Mouse (Mus musculus): ENCODE results near the gene Vmn1r45. TPM values are rescaled to one million over a fixed set of nuclear protein-coding genes. Genes with fewer than 3 reads are reported as not detected.
"Not testable (repeated sequence)": the region's sequence is repeated elsewhere in the genome, so short reads cannot be mapped to it uniquely, and the experiment has no call there.

Vmn1r45 gene
- total RNA-seq (2015) = not detected in 2 replicates
- not detected in 2 replicates for total RNA-seq (2017)

- ATAC-seq (replicated peaks; ENCODE audit: poor library complexity) = not testable (repeated sequence)
These were observed at the start of gene Vmn1r45 for GRCm38 (mm10) chr6:89940498-89940897. TSS of gene Vmn1r45 (minus strand) at chr6:89940598.

GRCm38 (mm10) chr6:89985989-89986388 is 45.6 kb upstream of the Vmn1r45 start:
- ATAC-seq (replicated peaks; ENCODE audit: poor library complexity) = no peak

GRCm38 (mm10) chr6:89969013-89969412 is 28.6 kb upstream of the Vmn1r45 start, which contains the start of gene Vmn1r46:
TSS of gene Vmn1r46 (plus strand) at chr6:89969313.
- ATAC-seq (replicated peaks; ENCODE audit: poor library complexity) = no peak

- no peak for ATAC-seq (replicated peaks; ENCODE audit: poor library complexity)
These were observed 25.9 kb upstream of the Vmn1r45 start for GRCm38 (mm10) chr6:89966341-89966740.

- ATAC-seq (replicated peaks; ENCODE audit: poor library complexity) = no peak
These were observed 13.2 kb upstream of the Vmn1r45 start for GRCm38 (mm10) chr6:89953556-89953955.

- no peak for ATAC-seq (replicated peaks; ENCODE audit: poor library complexity)
These were observed 528 bp upstream of the Vmn1r45 start for GRCm38 (mm10) chr6:89940926-89941325.

GRCm38 (mm10) chr6:89883812-89884211 is 56.6 kb downstream of the Vmn1r45 start:
- no peak for ATAC-seq (replicated peaks; ENCODE audit: poor library complexity)

GRCm38 (mm10) chr6:89883360-89883759 is 57.0 kb downstream of the Vmn1r45 start, which contains the start of gene Vmn1r44:
TSS of gene Vmn1r44 (plus strand) at chr6:89883660.
- ATAC-seq (replicated peaks; ENCODE audit: poor library complexity) = no peak

Other genes with a start within 250 kb of the Vmn1r45 start
- gene Vmn1r40, start 233.1 kb downstream of the Vmn1r45 start, total RNA-seq (2015) = not detected in 2 replicates
- gene Vmn1r40, start 233.1 kb downstream of the Vmn1r45 start, total RNA-seq (2017) = not detected in 2 replicates
- gene Vmn1r41, start 199.8 kb downstream of the Vmn1r45 start, total RNA-seq (2015) = not detected in 2 replicates
- gene Vmn1r41, start 199.8 kb downstream of the Vmn1r45 start, total RNA-seq (2017) = not detected in 2 replicates
- not detected in 2 replicates for gene Vmn1r42, start 64.2 kb downstream of the Vmn1r45 start, total RNA-seq (2015)
- gene Vmn1r42, start 64.2 kb downstream of the Vmn1r45 start, total RNA-seq (2017) = not detected in 2 replicates
- gene Vmn1r43, start 64.2 kb downstream of the Vmn1r45 start, total RNA-seq (2015) = not detected in 2 replicates
- not detected in 2 replicates for gene Vmn1r43, start 64.2 kb downstream of the Vmn1r45 start, total RNA-seq (2017)
- not detected in 2 replicates for gene Vmn1r44, start 56.9 kb downstream of the Vmn1r45 start, total RNA-seq (2015)
- not detected in 2 replicates for gene Vmn1r44, start 56.9 kb downstream of the Vmn1r45 start, total RNA-seq (2017)
- not detected in 2 replicates for gene Vmn1r46, start 28.7 kb upstream of the Vmn1r45 start, total RNA-seq (2015)
- not detected in 2 replicates for gene Vmn1r46, start 28.7 kb upstream of the Vmn1r45 start, total RNA-seq (2017)
- not detected in 2 replicates for gene Vmn1r47, start 75.5 kb upstream of the Vmn1r45 start, total RNA-seq (2015)
- gene Vmn1r47, start 75.5 kb upstream of the Vmn1r45 start, total RNA-seq (2017) = not detected in 2 replicates
- not detected in 2 replicates for gene Vmn1r48, start 96.2 kb upstream of the Vmn1r45 start, total RNA-seq (2015)
- gene Vmn1r48, start 96.2 kb upstream of the Vmn1r45 start, total RNA-seq (2017) = not detected in 2 replicates
- gene Vmn1r49, start 137.9 kb upstream of the Vmn1r45 start, total RNA-seq (2015) = not detected in 2 replicates
- not detected in 2 replicates for gene Vmn1r49, start 137.9 kb upstream of the Vmn1r45 start, total RNA-seq (2017)
- not detected in 2 replicates for gene Vmn1r50, start 160.8 kb upstream of the Vmn1r45 start, total RNA-seq (2015)
- not detected in 2 replicates for gene Vmn1r50, start 160.8 kb upstream of the Vmn1r45 start, total RNA-seq (2017)
- not detected in 2 replicates for gene Vmn1r51, start 182.0 kb upstream of the Vmn1r45 start, total RNA-seq (2015)
- not detected in 2 replicates for gene Vmn1r51, start 182.0 kb upstream of the Vmn1r45 start, total RNA-seq (2017)
- gene Vmn1r52, start 234.2 kb upstream of the Vmn1r45 start, total RNA-seq (2015) = not detected in 2 replicates
- not detected in 2 replicates for gene Vmn1r52, start 234.2 kb upstream of the Vmn1r45 start, total RNA-seq (2017)

Data from megakaryocyte progenitor cell, adult 5-6 weeks (primary cell).